Mouse (Mus musculus): ENCODE measurements at regions not wholly inside any gene's neighbourhood (a gene's known extent, or its start where the extent isn't known, plus 50 kb on each side); places are given as distances from the start of the nearest gene placed in this dataset.

DNA sequence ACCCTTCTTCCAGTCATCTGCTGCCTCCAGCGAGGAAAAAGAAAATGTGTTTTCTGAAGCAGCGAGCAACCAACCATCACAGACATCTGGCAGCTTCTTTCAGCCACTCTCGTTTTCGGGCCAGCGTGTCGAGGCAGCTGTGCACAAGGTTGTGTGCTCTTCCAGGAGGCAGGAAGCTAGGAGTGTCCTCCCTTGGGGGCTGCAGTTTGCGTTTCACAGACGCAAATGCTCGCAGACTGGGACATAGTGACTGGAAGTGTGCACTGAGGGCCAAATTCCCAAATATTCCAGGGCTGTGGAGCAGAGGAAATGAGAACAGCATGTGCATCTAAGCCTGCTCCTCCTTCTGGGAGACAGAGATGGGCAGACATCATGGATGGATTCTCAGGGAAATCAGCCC is 105.6 kb downstream of the Gas1 start:
- DNase-seq (ENCODE audit: low spot score) (no peak), ATAC-seq (ENCODE audit: low FRiP score) (no peak)
- 58% methylated on average over 9 of the region's 9 CpGs for WGBS
- Histone ChIP-seq H3K4me1 (replicated peaks; ENCODE audit: control insufficient read depth, insufficient read depth, low read length) (no peaks in the 10 kb centered on the region), H3K9ac (no peak overlapping the region), H3K4me2 (replicated peaks) (no peak overlapping the region), H3K4me3 (replicated peaks; ENCODE audit: low read length) (no peak overlapping the region), H3K27me3 (ENCODE audit: control insufficient read depth, insufficient read depth, low read length) (no peaks in the 10 kb centered on the region), H3K36me3 (replicated peaks; ENCODE audit: control insufficient read depth, insufficient read depth) (no peaks in the 10 kb centered on the region), H3K27ac (no peak overlapping the region), H3K9me3 (ENCODE audit: control insufficient read depth, low read length) (no peaks in the 10 kb centered on the region)

DNA sequence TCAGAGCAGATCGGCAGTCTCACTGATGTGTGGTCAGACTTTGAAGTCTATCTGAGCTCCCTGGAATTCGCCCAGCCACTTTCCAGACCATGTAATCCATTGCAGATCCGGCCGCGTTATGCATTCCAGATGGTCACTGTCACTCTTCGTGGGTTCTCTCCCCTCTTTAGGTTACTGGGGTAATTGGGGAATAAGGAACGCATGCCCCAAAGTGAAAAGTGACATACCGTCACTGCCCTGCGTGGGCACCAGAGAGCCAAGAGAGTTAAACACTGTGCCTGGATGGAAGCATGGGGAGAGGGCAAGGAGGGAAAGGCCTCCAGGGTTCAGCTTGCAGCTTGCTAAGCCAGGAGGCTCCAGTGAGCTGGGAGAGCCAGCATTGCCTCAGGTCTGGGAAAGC is 108.0 kb downstream of the Gas1 start:
- Histone ChIP-seq H3K36me3 (replicated peaks; ENCODE audit: control insufficient read depth, insufficient read depth) (no peaks in the 10 kb centered on the region), H3K9me3 (ENCODE audit: control insufficient read depth, low read length) (no peaks in the 10 kb centered on the region), H3K27me3 (ENCODE audit: control insufficient read depth, insufficient read depth, low read length) (no peaks in the 10 kb centered on the region), H3K4me3 (replicated peaks; ENCODE audit: low read length) (no peak overlapping the region), H3K4me1 (replicated peaks; ENCODE audit: control insufficient read depth, insufficient read depth, low read length) (no peaks in the 10 kb centered on the region), H3K4me2 (replicated peaks) (no peak overlapping the region), H3K27ac (no peak overlapping the region), H3K9ac (no peak overlapping the region)
- DNase-seq (ENCODE audit: low spot score) (no peak), ATAC-seq (ENCODE audit: low FRiP score) (no peak)
- WGBS: 61% methylated on average over 9 of the region's 9 CpGs

DNA sequence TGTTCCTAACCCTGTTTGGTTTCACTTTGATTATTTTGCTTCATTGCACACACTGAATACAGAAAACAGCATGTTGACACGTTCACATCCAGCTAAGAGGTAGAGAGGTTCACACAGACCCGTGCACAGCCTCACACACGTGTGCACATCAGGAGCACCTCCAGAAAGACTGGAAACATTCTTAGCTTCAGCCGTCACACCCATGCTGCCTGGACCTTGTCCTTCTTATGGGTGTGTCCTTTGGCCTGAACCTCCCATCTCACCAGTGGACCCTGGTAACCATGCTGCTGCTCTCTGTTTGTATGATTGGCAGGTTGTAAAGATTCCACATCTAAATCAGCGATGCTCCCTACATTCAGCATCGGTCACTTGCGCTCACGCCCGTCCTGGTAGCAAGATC is 109.8 kb downstream of the Gas1 start:
- no peak overlapping the region for H3K27ac ChIP-seq
- H3K4me3 ChIP-seq (replicated peaks; ENCODE audit: low read length): no peak overlapping the region
- DNase-seq (ENCODE audit: low spot score): no peak
- H3K36me3 ChIP-seq (replicated peaks; ENCODE audit: control insufficient read depth, insufficient read depth): no peaks in the 10 kb centered on the region
- WGBS: 79% methylated on average over 9 of the region's 9 CpGs
- no peak overlapping the region for H3K9ac ChIP-seq
- no peaks in the 10 kb centered on the region for H3K27me3 ChIP-seq (ENCODE audit: control insufficient read depth, insufficient read depth, low read length)
- no peaks in the 10 kb centered on the region for H3K9me3 ChIP-seq (ENCODE audit: control insufficient read depth, low read length)
- H3K4me2 ChIP-seq (replicated peaks): no peak overlapping the region
- ATAC-seq (ENCODE audit: low FRiP score): no peak
- H3K4me1 ChIP-seq (replicated peaks; ENCODE audit: control insufficient read depth, insufficient read depth, low read length): no peaks in the 10 kb centered on the region

DNA sequence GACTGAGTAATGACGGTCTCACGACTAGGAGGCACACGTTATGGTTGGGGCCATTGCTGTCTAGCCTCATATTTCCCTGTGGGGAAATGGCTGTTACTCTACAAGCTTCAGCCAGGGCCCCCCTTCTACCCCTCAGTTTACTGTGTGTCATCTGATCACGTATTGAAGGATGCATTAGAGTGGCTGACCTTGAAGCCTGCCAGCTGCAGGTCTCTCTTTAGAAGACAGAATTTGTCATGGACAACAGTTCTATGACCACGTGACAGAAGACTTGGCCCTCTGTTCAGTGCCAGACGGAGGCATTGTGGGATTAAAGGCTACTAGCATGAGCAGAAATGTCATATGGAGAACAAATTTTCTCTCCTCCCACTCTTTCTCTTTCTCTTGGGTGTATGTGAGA is 115.6 kb downstream of the Gas1 start:
- no peaks in the 10 kb centered on the region for H3K9me3 ChIP-seq (ENCODE audit: control insufficient read depth, low read length)
- no peaks in the 10 kb centered on the region for H3K27me3 ChIP-seq (ENCODE audit: control insufficient read depth, insufficient read depth, low read length)
- no peak overlapping the region for H3K4me2 ChIP-seq (replicated peaks)
- no peak for DNase-seq (ENCODE audit: low spot score)
- 0 out of 2 replicates have a peak, but pooled peaks cover 8% of the 10 kb centered on the region for H3K4me1 ChIP-seq (replicated peaks; ENCODE audit: control insufficient read depth, insufficient read depth, low read length)
- no peak overlapping the region for H3K9ac ChIP-seq
- no peaks in the 10 kb centered on the region for H3K36me3 ChIP-seq (replicated peaks; ENCODE audit: control insufficient read depth, insufficient read depth)
- 67% methylated on average over 6 of the region's 6 CpGs for WGBS
- no peak for ATAC-seq (ENCODE audit: low FRiP score)
- H3K4me3 ChIP-seq (replicated peaks; ENCODE audit: low read length): no peak overlapping the region
- H3K27ac ChIP-seq: no peak overlapping the region

DNA sequence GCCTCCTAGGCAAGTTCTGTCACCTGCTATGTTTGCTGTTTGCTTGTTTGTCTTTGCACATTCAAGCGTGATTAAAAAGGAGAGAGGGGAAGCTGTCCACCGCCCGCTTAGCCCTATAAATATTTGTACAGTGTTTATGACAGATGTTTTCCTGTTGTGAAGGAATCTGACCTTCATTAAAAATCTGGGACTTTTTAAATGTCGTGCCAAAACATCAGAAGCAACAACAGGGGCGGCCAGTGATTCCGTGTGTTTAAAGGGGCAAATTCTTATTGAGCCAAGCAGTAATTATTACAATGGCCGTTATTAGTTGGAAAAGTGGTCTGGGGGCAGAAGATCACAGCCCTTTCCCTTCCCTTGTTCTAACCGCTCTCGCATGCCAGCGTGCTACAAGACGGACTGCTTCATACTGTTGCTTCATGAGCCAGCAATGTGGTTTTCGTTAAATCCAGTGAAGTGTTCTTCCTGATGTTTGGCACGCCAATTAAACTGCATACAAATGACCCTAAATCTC is 119.3 kb downstream of the Gas1 start:
- no peaks in the 10 kb centered on the region for H3K27me3 ChIP-seq (ENCODE audit: control insufficient read depth, insufficient read depth, low read length)
- DNase-seq (ENCODE audit: low spot score) (no peak), ATAC-seq (ENCODE audit: low FRiP score) (no peak)
- no peak overlapping the region for H3K9ac ChIP-seq
- H3K4me1 ChIP-seq (replicated peaks; ENCODE audit: control insufficient read depth, insufficient read depth, low read length): 0 out of 2 replicates have a peak, but pooled peaks cover 8% of the 10 kb centered on the region
- no peak overlapping the region for H3K4me3 ChIP-seq (replicated peaks; ENCODE audit: low read length)
- no peak overlapping the region for H3K4me2 ChIP-seq (replicated peaks)
- no peak overlapping the region for H3K27ac ChIP-seq
- H3K9me3 ChIP-seq (ENCODE audit: control insufficient read depth, low read length): no peaks in the 10 kb centered on the region
- 42% methylated on average over 13 of the region's 13 CpGs for WGBS
- no peaks in the 10 kb centered on the region for H3K36me3 ChIP-seq (replicated peaks; ENCODE audit: control insufficient read depth, insufficient read depth)

DNA sequence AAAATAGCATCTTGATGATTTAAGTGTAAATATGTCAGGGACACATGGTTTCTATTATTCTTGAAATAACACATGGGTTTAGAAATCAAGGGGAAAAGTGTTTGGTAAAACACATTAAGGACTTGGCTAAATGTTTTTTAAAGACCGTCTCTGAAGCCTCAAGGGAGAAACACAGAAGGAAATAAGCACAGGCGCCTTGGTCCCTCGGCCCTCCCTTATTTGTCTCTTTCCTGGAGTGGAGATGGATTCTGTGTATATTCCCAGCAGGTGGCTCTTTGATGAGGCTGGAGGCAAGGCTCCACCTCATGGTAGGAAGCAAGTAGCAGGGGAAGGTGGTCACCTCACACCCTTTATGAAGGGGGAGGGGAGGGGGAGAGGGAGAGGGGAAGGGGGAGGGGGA is 122.6 kb downstream of the Gas1 start:
- Histone ChIP-seq H3K4me2 (replicated peaks) (no peak overlapping the region), H3K9me3 (ENCODE audit: control insufficient read depth, low read length) (no peaks in the 10 kb centered on the region), H3K4me3 (replicated peaks; ENCODE audit: low read length) (no peak overlapping the region), H3K4me1 (replicated peaks; ENCODE audit: control insufficient read depth, insufficient read depth, low read length) (0 out of 2 replicates have a peak, but pooled peaks cover 13% of the 10 kb centered on the region), H3K27ac (no peak overlapping the region), H3K27me3 (ENCODE audit: control insufficient read depth, insufficient read depth, low read length) (no peaks in the 10 kb centered on the region), H3K36me3 (replicated peaks; ENCODE audit: control insufficient read depth, insufficient read depth) (no peaks in the 10 kb centered on the region), H3K9ac (no peak overlapping the region)
- WGBS: 48% methylated on average over 3 of the region's 3 CpGs
- ATAC-seq (ENCODE audit: low FRiP score) (no peak), DNase-seq (ENCODE audit: low spot score) (no peak)

DNA sequence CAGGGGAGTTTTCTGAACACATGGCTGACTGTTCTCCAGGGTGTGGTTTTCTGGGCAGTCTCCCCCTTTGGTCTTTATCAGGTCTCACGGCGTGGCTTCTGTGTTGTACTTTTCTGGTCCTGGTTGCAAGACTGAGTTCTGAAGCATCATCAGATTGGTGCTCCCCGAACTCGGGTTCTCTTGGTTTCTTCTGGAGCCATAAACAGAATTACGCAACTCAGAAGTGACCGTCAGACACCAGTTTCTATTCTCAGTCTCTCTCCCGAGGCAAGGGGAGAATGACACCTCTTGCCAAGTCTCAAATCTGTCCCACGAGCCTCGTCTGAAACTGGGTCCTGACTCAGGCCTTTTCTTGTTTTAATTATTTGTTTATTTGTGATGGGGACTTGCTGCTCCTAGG is 123.1 kb downstream of the Gas1 start:
- DNase-seq (ENCODE audit: low spot score): no peak
- WGBS: 76% methylated on average over 9 of the region's 9 CpGs

DNA sequence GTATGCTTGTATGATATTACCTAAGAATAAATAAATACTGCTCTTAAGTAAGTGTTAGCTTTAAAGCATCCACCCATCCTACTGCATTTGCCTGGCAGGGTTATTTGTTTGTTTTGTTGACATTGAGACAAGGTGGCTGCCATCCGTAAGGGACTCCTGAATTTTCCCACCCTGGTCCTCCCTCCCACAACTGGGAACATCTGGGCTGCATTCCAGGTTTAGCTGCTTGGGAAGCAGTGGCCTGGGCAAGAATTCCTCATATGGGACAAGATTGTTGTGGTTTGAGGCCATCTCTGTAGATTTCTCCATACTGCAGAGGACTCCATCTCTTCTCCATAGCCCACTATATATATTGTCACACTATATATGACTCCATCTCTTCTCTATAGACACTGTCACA is 125.3 kb downstream of the Gas1 start:
- H3K27ac ChIP-seq: no peak overlapping the region
- H3K4me1 ChIP-seq (replicated peaks; ENCODE audit: control insufficient read depth, insufficient read depth, low read length): 0 out of 2 replicates have a peak, but pooled peaks cover 14% of the 10 kb centered on the region
- H3K4me3 ChIP-seq (replicated peaks; ENCODE audit: low read length): no peak overlapping the region
- no peaks in the 10 kb centered on the region for H3K27me3 ChIP-seq (ENCODE audit: control insufficient read depth, insufficient read depth, low read length)
- no peak overlapping the region for H3K9ac ChIP-seq
- no peak overlapping the region for H3K4me2 ChIP-seq (replicated peaks)
- no peak for ATAC-seq (ENCODE audit: low FRiP score)
- 87% methylated on average over 1 of the region's 1 CpGs for WGBS
- DNase-seq (ENCODE audit: low spot score): no peak
- H3K36me3 ChIP-seq (replicated peaks; ENCODE audit: control insufficient read depth, insufficient read depth): no peaks in the 10 kb centered on the region
- no peaks in the 10 kb centered on the region for H3K9me3 ChIP-seq (ENCODE audit: control insufficient read depth, low read length)

More for the DNA sequence above, 123.1 kb downstream of the Gas1 start:
- Histone ChIP-seq H3K4me1 (replicated peaks; ENCODE audit: control insufficient read depth, insufficient read depth, low read length) (0 out of 2 replicates have a peak, but pooled peaks cover 13% of the 10 kb centered on the region), H3K27ac (no peak overlapping the region), H3K4me2 (replicated peaks) (no peak overlapping the region), H3K9me3 (ENCODE audit: control insufficient read depth, low read length) (no peaks in the 10 kb centered on the region), H3K9ac (no peak overlapping the region), H3K4me3 (replicated peaks; ENCODE audit: low read length) (no peak overlapping the region), H3K36me3 (replicated peaks; ENCODE audit: control insufficient read depth, insufficient read depth) (no peaks in the 10 kb centered on the region), H3K27me3 (ENCODE audit: control insufficient read depth, insufficient read depth, low read length) (no peaks in the 10 kb centered on the region)
- no peak for ATAC-seq (ENCODE audit: low FRiP score)

DNA sequence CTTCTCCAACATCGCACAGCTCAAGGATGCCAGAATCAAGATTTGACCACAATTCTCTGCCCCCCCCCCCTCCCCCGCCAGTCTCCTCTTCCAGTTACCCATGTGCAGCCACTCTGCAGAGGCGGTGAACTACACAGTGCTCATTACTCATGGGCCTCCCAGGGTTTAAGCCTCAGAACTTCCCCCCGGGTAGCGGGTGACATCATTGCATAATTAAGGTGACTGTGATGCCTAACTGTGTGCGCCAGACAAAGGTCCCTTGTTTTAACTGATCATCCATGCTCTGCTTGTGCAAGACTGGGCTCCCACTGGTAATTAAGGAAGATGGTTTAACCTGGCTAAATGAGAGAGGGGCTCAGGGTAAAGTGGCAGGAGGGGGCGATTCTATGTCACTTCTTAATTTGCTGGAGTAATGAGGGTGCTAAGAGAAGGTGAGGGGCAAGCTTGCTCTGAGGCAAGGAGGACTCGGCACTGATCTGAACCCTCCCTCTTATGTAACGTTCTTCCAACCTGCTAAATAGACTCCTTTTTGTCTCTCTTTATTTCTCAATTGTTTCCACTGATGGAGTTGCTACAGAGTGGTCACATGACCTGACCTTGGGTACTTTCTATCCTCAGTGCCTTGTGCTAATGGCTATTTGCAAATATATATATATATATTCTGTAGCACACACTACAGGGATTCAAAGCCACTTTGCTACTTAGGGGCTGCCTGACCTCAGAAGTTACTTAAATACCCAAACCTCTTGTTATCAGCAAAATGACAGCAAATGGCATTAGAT is 126.2 kb downstream of the Gas1 start:
- DNase-seq (ENCODE audit: low spot score) (no peak), ATAC-seq (ENCODE audit: low FRiP score) (peak; percentile 71)
- Histone ChIP-seq H3K9me3 (ENCODE audit: control insufficient read depth, low read length) (no peaks in the 10 kb centered on the region), H3K36me3 (replicated peaks; ENCODE audit: control insufficient read depth, insufficient read depth) (no peaks in the 10 kb centered on the region), H3K9ac (no peak overlapping the region), H3K27me3 (ENCODE audit: control insufficient read depth, insufficient read depth, low read length) (no peaks in the 10 kb centered on the region), H3K4me1 (replicated peaks; ENCODE audit: control insufficient read depth, insufficient read depth, low read length) (0 out of 2 replicates have a peak, but pooled peaks cover 14% of the 10 kb centered on the region), H3K27ac (no peak overlapping the region), H3K4me2 (replicated peaks) (no peak overlapping the region), H3K4me3 (replicated peaks; ENCODE audit: low read length) (no peak overlapping the region)
- WGBS: 42% methylated on average over 9 of the region's 9 CpGs

All from hindbrain, embryonic 14.5 days (tissue).